Mouse (Mus musculus) neural tube, embryonic 11.5 days (tissue): ENCODE results near the gene Gpr152. TPM values are rescaled to one million over a fixed set of nuclear protein-coding genes. Genes with fewer than 3 reads are reported as not detected.
A peak's percentile ranks its signal among the peaks of the same experiment; 100 is the strongest.

ENCODE experiments used
- ATAC-seq: fragments of 200-750 bp; cut with Nextera tagmentation; 2 replicates; pipeline ENCODE4 v1.8.0; 2017; ENCODE audit warnings: moderate number of reproducible peaks, mild to moderate bottlenecking, moderate TSS enrichment, moderate library complexity; ENCODE audit not compliant: insufficient read depth, low FRiP score, low TSS enrichment
- DNase-seq: peaks from one replicate; pipeline ENCODE4 v3.0.0-alpha.2; 2015; ENCODE audit warnings: low spot score
- H3K27ac ChIP-seq: fragments of 300-500 bp; sonication (generic); 2 replicates; pipeline ENCODE4 v1.5.1; 2014; ENCODE audit warnings: low read depth, mild to moderate bottlenecking, low read length
- H3K27me3 ChIP-seq: fragments of 300-500 bp; sonication (generic); 2 replicates; pipeline ENCODE4 v1.6.1; 2014; ENCODE audit warnings: mild to moderate bottlenecking, low read length, mixed read lengths; ENCODE audit not compliant: control insufficient read depth, insufficient read depth
- H3K36me3 ChIP-seq: fragments of 300-500 bp; sonication (generic); 2 replicates; pipeline ENCODE4 v1.6.1; 2014; ENCODE audit warnings: mild to moderate bottlenecking, low read length, moderate library complexity, mixed read lengths; ENCODE audit not compliant: control insufficient read depth, insufficient read depth
- H3K4me1 ChIP-seq: fragments of 300-500 bp; sonication (generic); 2 replicates; pipeline ENCODE4 v1.6.1; 2014; ENCODE audit warnings: low read length, mixed read lengths; ENCODE audit not compliant: control insufficient read depth, insufficient read depth
- H3K4me2 ChIP-seq: fragments of 300-500 bp; sonication (generic); 2 replicates; pipeline ENCODE4 v1.6.1; 2014; ENCODE audit warnings: low read depth, mild to moderate bottlenecking, moderate library complexity
- H3K4me3 ChIP-seq: fragments of 300-500 bp; sonication (generic); 2 replicates; pipeline ENCODE4 v1.5.1; 2014; ENCODE audit warnings: low read depth, low read length
- H3K9ac ChIP-seq: fragments of 300-500 bp; sonication (generic); 2 replicates; pipeline ENCODE4 v1.6.1; 2014; ENCODE audit warnings: mild to moderate bottlenecking, low read length
- H3K9me3 ChIP-seq: fragments of 300-500 bp; sonication (generic); 2 replicates; pipeline ENCODE4 v1.6.1; 2016; ENCODE audit warnings: low read length; ENCODE audit not compliant: control insufficient read depth
- WGBS: fragments of 180-500 bp; shearing (Covaris S2); extraction: QIAGEN DNeasy Blood & Tissue Kit; methylation state at CpG from one replicate; pipeline ENCODE4 v1.1.7; 2014; 5-methylcytosine and 5-hydroxymethylcytosine counted together
- polyA plus RNA-seq: library from polyadenylated mRNA; unstranded; fragments of >200 nt; fragmentation: Nextera tagmentation; extraction: Ambion mirVana; gene quantifications from 2 replicates; pipeline ENCODE4 v1.2.1, GENCODE M21; 2014

The Gpr152 gene
- polyA plus RNA-seq, 1 experiment from 2014 or later, result not detected

- no peak overlapping the region for H3K4me3 ChIP-seq
- no peak overlapping the region for H3K4me2 ChIP-seq
- H3K9ac ChIP-seq, result no peak overlapping the region
- 89% methylated on average over 10 of the region's 10 CpGs for WGBS
- no peaks in the 10 kb centered on the region for H3K9me3 ChIP-seq
- ATAC-seq, result no peak
- H3K27me3 ChIP-seq, result no peaks in the 10 kb centered on the region
- H3K27ac ChIP-seq, result no peak overlapping the region
- H3K36me3 ChIP-seq, result peaks cover 21% of the 10 kb centered on the region
- no peak for DNase-seq
- H3K4me1 ChIP-seq, result no peaks in the 10 kb centered on the region
Measured at GRCm38 (mm10) chr19:4114551-4114950, 25.0 kb upstream of the Gpr152 start.

- DNase-seq (no peak), ATAC-seq (no peak)
- H3K36me3 ChIP-seq, result peaks cover 21% of the 10 kb centered on the region
Measured at GRCm38 (mm10) chr19:4115144-4115543, 24.4 kb upstream of the Gpr152 start.

GRCm38 (mm10) chr19:4115816-4116215, 23.8 kb upstream of the Gpr152 start:
- DNase-seq, result no peak
- 84% methylated on average over 11 of the region's 11 CpGs for WGBS

More at GRCm38 (mm10) chr19:4115144-4115543, 24.4 kb upstream of the Gpr152 start:
- WGBS, result 97% methylated on average over 10 of the region's 10 CpGs
- no peak overlapping the region for H3K4me3 ChIP-seq
- no peaks in the 10 kb centered on the region for H3K4me1 ChIP-seq
- H3K9ac ChIP-seq, result no peak overlapping the region
- no peaks in the 10 kb centered on the region for H3K27me3 ChIP-seq
- no peak overlapping the region for H3K4me2 ChIP-seq
- no peaks in the 10 kb centered on the region for H3K9me3 ChIP-seq
- H3K27ac ChIP-seq, result no peak overlapping the region

GRCm38 (mm10) chr19:4117006-4117405, 22.6 kb upstream of the Gpr152 start:
- Histone ChIP-seq H3K4me2 (no peak overlapping the region), H3K4me1 (0 out of 2 replicates have a peak, but pooled peaks cover 3% of the 10 kb centered on the region), H3K27me3 (no peaks in the 10 kb centered on the region), H3K9ac (no peak overlapping the region), H3K9me3 (no peaks in the 10 kb centered on the region), H3K36me3 (peaks cover 21% of the 10 kb centered on the region), H3K4me3 (no peak overlapping the region), H3K27ac (no peak overlapping the region)
- DNase-seq, result no peak
- ATAC-seq, result no peak
- WGBS, result 97% methylated on average over 7 of the region's 7 CpGs

More at GRCm38 (mm10) chr19:4115816-4116215, 23.8 kb upstream of the Gpr152 start:
- no peak for ATAC-seq
- 0 out of 2 replicates have a peak, but pooled peaks cover 3% of the 10 kb centered on the region for H3K4me1 ChIP-seq
- no peaks in the 10 kb centered on the region for H3K27me3 ChIP-seq
- peaks cover 21% of the 10 kb centered on the region for H3K36me3 ChIP-seq
- no peak overlapping the region for H3K27ac ChIP-seq
- H3K4me2 ChIP-seq, result no peak overlapping the region
- H3K4me3 ChIP-seq, result no peak overlapping the region
- no peak overlapping the region for H3K9ac ChIP-seq
- H3K9me3 ChIP-seq, result no peaks in the 10 kb centered on the region

GRCm38 (mm10) chr19:4118350-4118749, 21.2 kb upstream of the Gpr152 start:
- Histone ChIP-seq H3K4me2 (no peak overlapping the region), H3K4me1 (0 out of 2 replicates have a peak, but pooled peaks cover 3% of the 10 kb centered on the region), H3K27me3 (no peaks in the 10 kb centered on the region), H3K36me3 (peaks cover 15% of the 10 kb centered on the region), H3K4me3 (no peak overlapping the region), H3K9me3 (no peaks in the 10 kb centered on the region), H3K9ac (no peak overlapping the region), H3K27ac (no peak overlapping the region)
- no peak for DNase-seq
- no peak for ATAC-seq
- 97% methylated on average over 2 of the region's 2 CpGs for WGBS

GRCm38 (mm10) chr19:4119716-4120487, 19.7 kb upstream of the Gpr152 start:
- no peak overlapping the region; the same call in 1 of the 2 replicates for H3K4me2 ChIP-seq
- ATAC-seq (no peak), DNase-seq (no peak)
- H3K4me1 ChIP-seq, result 0 out of 2 replicates have a peak, but pooled peaks cover 3% of the 10 kb centered on the region
- H3K27ac ChIP-seq, result no peak overlapping the region
- H3K9ac ChIP-seq, result no peak overlapping the region
- H3K27me3 ChIP-seq, result no peaks in the 10 kb centered on the region
- H3K4me3 ChIP-seq, result no peak overlapping the region
- H3K9me3 ChIP-seq, result no peaks in the 10 kb centered on the region
- H3K36me3 ChIP-seq, result peaks cover 10% of the 10 kb centered on the region
- WGBS, result 91% methylated on average over 6 of the region's 6 CpGs

GRCm38 (mm10) chr19:4120496-4120895, 19.1 kb upstream of the Gpr152 start:
- Histone ChIP-seq H3K27ac (no peak overlapping the region), H3K4me3 (peak overlapping the region; percentile 32; the same call in 1 of the 2 replicates), H3K9ac (no peak overlapping the region), H3K36me3 (peaks cover 5% of the 10 kb centered on the region), H3K9me3 (no peaks in the 10 kb centered on the region), H3K4me2 (peak overlapping the region; percentile 38), H3K4me1 (0 out of 2 replicates have a peak, but pooled peaks cover 3% of the 10 kb centered on the region), H3K27me3 (no peaks in the 10 kb centered on the region)
- ATAC-seq (no peak), DNase-seq (no peak)
- WGBS, result 98% methylated on average over 2 of the region's 2 CpGs

- no peaks in the 10 kb centered on the region for H3K27me3 ChIP-seq
- H3K36me3 ChIP-seq, result no peaks in the 10 kb centered on the region
- peak overlapping the region; percentile 58 for H3K27ac ChIP-seq
- H3K9ac ChIP-seq, result peak overlapping the region; percentile 51
- 2% methylated on average over 38 of the region's 38 CpGs for WGBS
- peak overlapping the region; percentile 32 for H3K4me3 ChIP-seq
- no peaks in the 10 kb centered on the region for H3K9me3 ChIP-seq
- 0 out of 2 replicates have a peak, but pooled peaks cover 3% of the 10 kb centered on the region for H3K4me1 ChIP-seq
- H3K4me2 ChIP-seq, result peak overlapping the region; percentile 38
- DNase-seq, result peak; percentile 97
- ATAC-seq, result peak; percentile 77
Measured at GRCm38 (mm10) chr19:4121097-4121805, 18.3 kb upstream of the Gpr152 start.
